Mouse (Mus musculus): ENCODE results near the gene Prdm10.

Gene Prdm10

GRCm38 (mm10) chr9:31354051-31354450 is 73.7 kb downstream of the Prdm10 start:
- DNase-seq (ENCODE audit: low spot score), result no peak

- no peak for DNase-seq (ENCODE audit: low spot score)
Measured at GRCm38 (mm10) chr9:31363698-31364609, 83.6 kb downstream of the Prdm10 start.

- peak; percentile 21 for DNase-seq (ENCODE audit: low spot score)
Measured at GRCm38 (mm10) chr9:31365086-31365485, 84.7 kb downstream of the Prdm10 start.

GRCm38 (mm10) chr9:31371740-31372139 is 91.4 kb downstream of the Prdm10 start:
- no peak for DNase-seq (ENCODE audit: low spot score)

- no peak for DNase-seq (ENCODE audit: low spot score)
Measured at GRCm38 (mm10) chr9:31376661-31377060, 96.3 kb downstream of the Prdm10 start.

GRCm38 (mm10) chr9:31384786-31385499 is 104.6 kb downstream of the Prdm10 start:
- no peak for DNase-seq (ENCODE audit: low spot score)

- DNase-seq (ENCODE audit: low spot score), result no peak
Measured at GRCm38 (mm10) chr9:31385500-31385869, 105.1 kb downstream of the Prdm10 start.

GRCm38 (mm10) chr9:31385947-31386354 is 105.6 kb downstream of the Prdm10 start, which contains the start of gene Nfrkb:
Gene Nfrkb (plus strand): TSS chr9:31386192.
- DNase-seq (ENCODE audit: low spot score), result peak; percentile 90

- DNase-seq (ENCODE audit: low spot score), result no peak
Measured at GRCm38 (mm10) chr9:31386368-31387180, 106.2 kb downstream of the Prdm10 start.

GRCm38 (mm10) chr9:31387206-31387605 is 106.9 kb downstream of the Prdm10 start:
- no peak for DNase-seq (ENCODE audit: low spot score)

- no peak for DNase-seq (ENCODE audit: low spot score)
Measured at GRCm38 (mm10) chr9:31400441-31400840, 120.1 kb downstream of the Prdm10 start.

GRCm38 (mm10) chr9:31404311-31404710 is 124.0 kb downstream of the Prdm10 start:
- no peak for DNase-seq (ENCODE audit: low spot score)

- no peak for DNase-seq (ENCODE audit: low spot score)
Measured at GRCm38 (mm10) chr9:31405217-31405616, 124.9 kb downstream of the Prdm10 start.

- DNase-seq (ENCODE audit: low spot score), result no peak
Measured at GRCm38 (mm10) chr9:31412165-31412564, 131.8 kb downstream of the Prdm10 start.

- no peak for DNase-seq (ENCODE audit: low spot score)
Measured at GRCm38 (mm10) chr9:31418821-31419220, 138.5 kb downstream of the Prdm10 start.

GRCm38 (mm10) chr9:31422143-31422542 is 141.8 kb downstream of the Prdm10 start:
- no peak for DNase-seq (ENCODE audit: low spot score)

- DNase-seq (ENCODE audit: low spot score), result no peak
Measured at GRCm38 (mm10) chr9:31428971-31429370, 148.6 kb downstream of the Prdm10 start.

GRCm38 (mm10) chr9:31430011-31430410 is 149.7 kb downstream of the Prdm10 start:
- DNase-seq (ENCODE audit: low spot score), result no peak

Data from ovary, adult 18-20 months (tissue).